Comparison of ENCODE assay signal across 8 mouse cellular contexts in the genomic region with DNA sequence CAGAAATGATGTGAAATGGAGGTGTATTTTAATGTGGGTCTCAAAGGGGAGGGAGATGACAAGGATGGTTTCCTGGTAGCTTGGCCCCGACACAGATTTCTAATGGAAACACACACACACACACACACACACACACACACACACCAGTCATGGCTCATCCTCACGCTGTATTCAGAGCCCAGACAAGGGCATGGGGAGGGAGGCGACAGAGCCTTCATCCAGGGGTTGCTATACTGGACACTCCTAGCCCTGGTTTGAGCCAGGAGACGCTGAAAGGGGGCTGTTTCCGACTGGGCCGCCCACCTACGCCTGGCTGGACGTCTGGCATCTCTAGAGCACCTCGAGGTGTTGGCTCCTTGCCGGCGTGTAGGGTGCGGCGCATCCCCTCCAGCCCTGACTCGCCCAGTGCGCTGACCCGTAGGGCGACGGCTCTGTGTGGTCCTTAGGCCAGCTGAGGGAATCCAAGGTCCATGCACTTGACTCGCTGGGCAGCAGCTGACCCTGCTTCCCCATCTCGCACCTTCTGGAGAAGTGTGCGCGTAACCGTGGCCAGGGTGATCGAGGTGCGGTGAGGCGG. TPM values are rescaled to one million over a fixed set of nuclear protein-coding genes. Genes with fewer than 3 reads are reported as not detected.
DNase-seq lines count a peak whose midpoint lies in the region; ATAC-seq and TF ChIP-seq lines count a peak whose summit lies in the region.

A gene (plus strand): TSS at position 426 of the 577 bp plus-strand sequence.

- no peak for TF ChIP-seq EP300 in liver, postnatal 0 days (IDR thresholded peaks at IDR 0.05; ENCODE audit: low read depth)

- H3K9me3 ChIP-seq in embryonic facial prominence, embryonic 14.5 days (ENCODE audit: control insufficient read depth, low read length), result no peaks in the 10 kb centered on the region
- no peaks in the 10 kb centered on the region for H3K9me3 ChIP-seq in heart, embryonic 11.5 days (replicated peaks; ENCODE audit: control insufficient read depth, low read length)
- H3K9me3 ChIP-seq in kidney, embryonic 15.5 days (replicated peaks), result no peaks in the 10 kb centered on the region
- no peaks in the 10 kb centered on the region for H3K9me3 ChIP-seq in liver, postnatal 0 days (ENCODE audit: low read length)
- H3K9me3 ChIP-seq in neural tube, embryonic 13.5 days, result no peaks in the 10 kb centered on the region

- peak within 1 kb of the TSS; percentile 100 for H3K4me2 ChIP-seq in embryonic facial prominence, embryonic 14.5 days (ENCODE audit: low read depth, low read length)
- peak within 1 kb of the TSS; percentile 98 for H3K4me2 ChIP-seq in heart, embryonic 11.5 days
- H3K4me2 ChIP-seq in kidney, embryonic 15.5 days, result peak within 1 kb of the TSS; percentile 100
- peak within 1 kb of the TSS; percentile 83 for H3K4me2 ChIP-seq in liver, postnatal 0 days (ENCODE audit: low read depth, low read length)
- peak within 1 kb of the TSS; percentile 100 for H3K4me2 ChIP-seq in neural tube, embryonic 13.5 days

- peaks cover 8% of the 10 kb centered on the region; the same call in 1 of the 2 replicates for H3K4me1 ChIP-seq in embryonic facial prominence, embryonic 14.5 days (ENCODE audit: control insufficient read depth, insufficient read depth, low read length)
- H3K4me1 ChIP-seq in heart, embryonic 11.5 days (ENCODE audit: control insufficient read depth, insufficient read depth, low read length), result peaks cover 11% of the 10 kb centered on the region; the same call in 1 of the 2 replicates
- H3K4me1 ChIP-seq in kidney, embryonic 15.5 days, result peaks cover 28% of the 10 kb centered on the region
- peaks cover 7% of the 10 kb centered on the region; the same call in 1 of the 2 replicates for H3K4me1 ChIP-seq in liver, postnatal 0 days (ENCODE audit: insufficient read depth)
- peaks cover 21% of the 10 kb centered on the region for H3K4me1 ChIP-seq in neural tube, embryonic 13.5 days (replicated peaks)

- no peak for TF ChIP-seq CTCF in liver, postnatal 0 days (IDR thresholded peaks at IDR 0.05; ENCODE audit: low read depth)

- peak; percentile 30 for DNase-seq in retina, postnatal 7 days (ENCODE audit: low read depth, low spot score)
- no peak for DNase-seq in retina, embryonic 14.5 days (ENCODE audit: low spot score)
- DNase-seq in embryonic facial prominence, embryonic 14.5 days (ENCODE audit: low spot score), result no peak
- DNase-seq in liver, postnatal 0 days, result no peak
- no peak for DNase-seq in cerebellum, adult 11 months

- WGBS in embryonic facial prominence, embryonic 14.5 days, result 3% methylated on average over 18 of the region's 26 CpGs
- WGBS in heart, embryonic 11.5 days (ENCODE audit: insufficient replicate concordance), result 1% methylated on average over 26 of the region's 26 CpGs
- WGBS in kidney, embryonic 15.5 days, result 1% methylated on average over 26 of the region's 26 CpGs
- 5% methylated on average over 23 of the region's 26 CpGs for WGBS in liver, postnatal 0 days (ENCODE audit: insufficient replicate concordance)
- WGBS in neural tube, embryonic 13.5 days, result 2% methylated on average over 26 of the region's 26 CpGs

- H3K36me3 ChIP-seq in embryonic facial prominence, embryonic 14.5 days (ENCODE audit: control insufficient read depth, insufficient read depth, low read length), result no peaks in the 10 kb centered on the region
- H3K36me3 ChIP-seq in heart, embryonic 11.5 days (ENCODE audit: control insufficient read depth, insufficient read depth, low read length), result no peaks in the 10 kb centered on the region
- H3K36me3 ChIP-seq in kidney, embryonic 15.5 days, result peaks cover 12% of the 10 kb centered on the region
- 0 out of 2 replicates have a peak, but pooled peaks cover 5% of the 10 kb centered on the region for H3K36me3 ChIP-seq in liver, postnatal 0 days (replicated peaks; ENCODE audit: insufficient read depth, low read length)
- peaks cover 9% of the 10 kb centered on the region for H3K36me3 ChIP-seq in neural tube, embryonic 13.5 days

- peak within 1 kb of the TSS; percentile 73 for H3K9ac ChIP-seq in embryonic facial prominence, embryonic 14.5 days (ENCODE audit: low read depth, low read length)
- H3K9ac ChIP-seq in heart, embryonic 11.5 days (ENCODE audit: low read depth, low read length), result peak within 1 kb of the TSS; percentile 81
- H3K9ac ChIP-seq in kidney, embryonic 15.5 days, result peak within 1 kb of the TSS; percentile 70
- H3K9ac ChIP-seq in liver, postnatal 0 days (replicated peaks), result peak within 1 kb of the TSS; percentile 57
- peak within 1 kb of the TSS; percentile 78 for H3K9ac ChIP-seq in neural tube, embryonic 13.5 days

- ATAC-seq in embryonic facial prominence, embryonic 14.5 days (ENCODE audit: low read depth), result peak; percentile 9; the same call in 1 of the 2 replicates
- ATAC-seq in heart, embryonic 11.5 days (replicated peaks; ENCODE audit: insufficient number of reproducible peaks, low FRiP score, low TSS enrichment), result 0 out of 2 replicates have a peak, but pooled peaks have one; percentile 33
- peak; percentile 79 for ATAC-seq in kidney, embryonic 15.5 days (replicated peaks; ENCODE audit: low FRiP score)
- peak; percentile 45; the same call in 1 of the 2 replicates for ATAC-seq in liver, postnatal 0 days
- ATAC-seq in neural tube, embryonic 13.5 days (ENCODE audit: low read depth), result peak; percentile 60

- no peak within 1 kb of the TSS for H3K27ac ChIP-seq in embryonic facial prominence, embryonic 14.5 days (replicated peaks; ENCODE audit: low read depth, low read length)
- H3K27ac ChIP-seq in heart, embryonic 11.5 days (ENCODE audit: low read depth, low read length), result peak within 1 kb of the TSS; percentile 31
- H3K27ac ChIP-seq in kidney, embryonic 15.5 days, result peak within 1 kb of the TSS; percentile 43
- H3K27ac ChIP-seq in liver, postnatal 0 days (ENCODE audit: low read depth), result no peak within 1 kb of the TSS
- no peak within 1 kb of the TSS for H3K27ac ChIP-seq in neural tube, embryonic 13.5 days (replicated peaks)

- H3K27me3 ChIP-seq in embryonic facial prominence, embryonic 14.5 days (replicated peaks; ENCODE audit: control insufficient read depth, insufficient read depth, low read length), result peaks cover 25% of the 10 kb centered on the region
- peaks cover 13% of the 10 kb centered on the region for H3K27me3 ChIP-seq in heart, embryonic 11.5 days (ENCODE audit: control insufficient read depth, insufficient read depth, low read length)
- peaks cover 11% of the 10 kb centered on the region for H3K27me3 ChIP-seq in kidney, embryonic 15.5 days
- H3K27me3 ChIP-seq in liver, postnatal 0 days (ENCODE audit: insufficient read depth, low read length), result peaks cover 16% of the 10 kb centered on the region
- H3K27me3 ChIP-seq in neural tube, embryonic 13.5 days, result peaks cover 27% of the 10 kb centered on the region

- peak within 1 kb of the TSS; percentile 68 for H3K4me3 ChIP-seq in embryonic facial prominence, embryonic 14.5 days (ENCODE audit: low read depth, low read length)
- peak within 1 kb of the TSS; percentile 86 for H3K4me3 ChIP-seq in heart, embryonic 11.5 days (ENCODE audit: low read depth, low read length)
- peak within 1 kb of the TSS; percentile 82 for H3K4me3 ChIP-seq in kidney, embryonic 15.5 days (replicated peaks)
- peak within 1 kb of the TSS; percentile 56 for H3K4me3 ChIP-seq in liver, postnatal 0 days (ENCODE audit: low read depth, low read length)
- H3K4me3 ChIP-seq in neural tube, embryonic 13.5 days, result peak within 1 kb of the TSS; percentile 71

RNA-seq across cellular contexts. Expression of the gene that starts here (rescaled TPM):
- polyA plus RNA-seq in embryonic facial prominence, embryonic 14.5 days (2014; fragmentation: Nextera tagmentation; extraction: Ambion mirVana), result 4.1 and 10.5 TPM in 2 replicates
- 16.5 and 21.9 TPM in 2 replicates for polyA plus RNA-seq in heart, embryonic 11.5 days (2014; fragmentation: Nextera tagmentation; extraction: Ambion mirVana)
- 13.0 and 14.0 TPM in 2 replicates for polyA plus RNA-seq in kidney, embryonic 15.5 days (2015; fragmentation: Nextera tagmentation; extraction: Ambion mirVana)
- polyA plus RNA-seq in liver, postnatal 0 days (2015; fragmentation: Nextera tagmentation; extraction: Ambion mirVana), result 2.7 TPM in 2 replicates
- 10.3 and 11.9 TPM in 2 replicates for polyA plus RNA-seq in neural tube, embryonic 13.5 days (2015; fragmentation: Nextera tagmentation; extraction: Ambion mirVana)

Comparison
In these comparisons a context has a peak if more than half of its experiments do, and no peak if none do; other contexts are left out.
1. ATAC-seq: peak in every context shown above with its lines; median percentile 79 in kidney, embryonic 15.5 days; 60 in neural tube, embryonic 13.5 days; 45 in liver, postnatal 0 days; 33 in heart, embryonic 11.5 days; 9 in embryonic facial prominence, embryonic 14.5 days.
2. H3K27ac ChIP-seq: peak in heart, embryonic 11.5 days (single experiment) and kidney, embryonic 15.5 days (single experiment); none in embryonic facial prominence, embryonic 14.5 days (single experiment), liver, postnatal 0 days (single experiment) and neural tube, embryonic 13.5 days (single experiment).
3. Peak in every context shown above with its lines, with median percentiles within 50 percentile points of each other: H3K4me2 ChIP-seq, H3K4me3 ChIP-seq and H3K9ac ChIP-seq.